Mouse (Mus musculus) embryonic fibroblast, embryonic 13.5 days (primary cell): ENCODE measurements around the gene Rcan2. TPM values are rescaled to one million over a fixed set of nuclear protein-coding genes. Genes with fewer than 3 reads are reported as not detected.

Experiments
- H3K27ac ChIP-seq: 2 replicates; pipeline ENCODE4 v1.5.1; 2012; ENCODE audit warnings: low read length, control low read depth, inconsistent platforms; ENCODE audit not compliant: insufficient read depth
- H3K4me1 ChIP-seq: 2 replicates; pipeline ENCODE4 v1.6.1; 2011; ENCODE audit warnings: low read length; ENCODE audit not compliant: control insufficient read depth, insufficient read depth
- H3K4me3 ChIP-seq: 2 replicates; pipeline ENCODE4 v1.5.1; 2011; ENCODE audit warnings: mild to moderate bottlenecking, control low read depth, low read length; ENCODE audit not compliant: insufficient read depth
- CTCF ChIP-seq: IDR thresholded peaks from 2 replicates; pipeline ENCODE4 v1.5.1; 2011; ENCODE audit warnings: mild to moderate bottlenecking, control low read depth, low read length, moderate library complexity, borderline replicate concordance; ENCODE audit not compliant: insufficient read depth
- POLR2A ChIP-seq: IDR thresholded peaks from 2 replicates; pipeline ENCODE4 v1.6.1; 2011; ENCODE audit warnings: low read depth, mild to moderate bottlenecking, control low read depth, low read length, moderate library complexity
- polyA plus RNA-seq: library from polyadenylated mRNA; stranded (reverse); fragments of >200 nt; gene quantifications from 2 replicates; pipeline ENCODE4 v1.2.4, GENCODE M21; 2011; ENCODE audit warnings: low read depth; ENCODE audit not compliant: missing spikeins, insufficient read length

Rcan2 gene
- 20.4 and 31.5 TPM in 2 replicates for polyA plus RNA-seq

DNA sequence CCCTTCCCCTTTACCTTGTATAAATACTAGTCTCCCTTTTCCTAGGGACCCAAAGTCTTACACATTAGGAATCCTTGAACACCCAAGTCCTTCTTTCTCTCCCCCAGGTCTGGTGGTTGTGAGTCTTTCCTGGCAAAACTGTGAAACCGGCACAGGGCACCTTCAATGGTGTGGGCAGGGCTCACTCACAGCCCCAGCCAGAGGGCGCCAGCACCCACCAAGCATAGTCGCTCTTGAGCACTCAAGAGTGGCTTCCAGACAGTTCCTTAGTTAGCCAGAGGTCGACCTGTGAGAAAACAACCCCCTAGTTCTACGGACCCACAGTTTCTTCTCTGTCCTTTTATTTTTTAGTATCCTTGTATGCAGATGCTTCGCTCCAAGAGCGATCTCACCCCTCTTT is at the start of gene Rcan2:
Rcan2 (plus strand) TSS at position 275 of the 400 bp plus-strand sequence.
- H3K4me3 ChIP-seq, result peak within 1 kb of the TSS; percentile 47

DNA sequence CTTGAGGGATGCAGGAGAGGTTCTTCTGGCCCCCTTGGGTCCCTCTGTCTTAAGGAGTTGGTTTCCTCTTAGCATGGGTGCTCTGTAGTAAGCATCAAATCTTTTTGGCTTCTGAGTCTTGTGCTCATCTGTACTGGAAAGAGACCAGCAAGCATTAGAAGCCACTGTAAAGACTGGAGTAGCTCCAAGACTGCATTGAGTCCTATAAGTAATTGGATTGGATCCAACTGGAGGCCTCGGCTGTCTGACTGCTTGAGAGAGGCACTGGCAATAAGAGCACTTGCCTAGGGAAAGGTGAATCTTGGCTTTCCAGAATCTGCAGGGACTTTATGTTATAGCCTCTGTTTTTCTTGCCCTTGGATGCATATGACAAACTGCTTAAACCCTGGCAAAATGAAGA is 48.3 kb upstream of the Rcan2 start:
- H3K27ac ChIP-seq, result no peak overlapping the region
- no peak overlapping the region for H3K4me3 ChIP-seq
- H3K4me1 ChIP-seq, result peaks cover 5% of the 10 kb centered on the region; the same call in 1 of the 2 replicates
- TF ChIP-seq CTCF (no peak), POLR2A (no peak)

More for the DNA sequence above, at the start of gene Rcan2:
- Histone ChIP-seq H3K4me1 (no peaks in the 10 kb centered on the region), H3K27ac (no peak within 1 kb of the TSS)
- peak; percentile 73 for TF ChIP-seq CTCF
- TF ChIP-seq POLR2A, result no peak

- Histone ChIP-seq H3K4me3 (no peak overlapping the region), H3K27ac (no peak overlapping the region), H3K4me1 (peaks cover 5% of the 10 kb centered on the region)
- TF ChIP-seq POLR2A (no peak), CTCF (no peak)
These were observed 46.5 kb upstream of the Rcan2 start for GRCm38 (mm10) chr17:43754687-43755086.

DNA sequence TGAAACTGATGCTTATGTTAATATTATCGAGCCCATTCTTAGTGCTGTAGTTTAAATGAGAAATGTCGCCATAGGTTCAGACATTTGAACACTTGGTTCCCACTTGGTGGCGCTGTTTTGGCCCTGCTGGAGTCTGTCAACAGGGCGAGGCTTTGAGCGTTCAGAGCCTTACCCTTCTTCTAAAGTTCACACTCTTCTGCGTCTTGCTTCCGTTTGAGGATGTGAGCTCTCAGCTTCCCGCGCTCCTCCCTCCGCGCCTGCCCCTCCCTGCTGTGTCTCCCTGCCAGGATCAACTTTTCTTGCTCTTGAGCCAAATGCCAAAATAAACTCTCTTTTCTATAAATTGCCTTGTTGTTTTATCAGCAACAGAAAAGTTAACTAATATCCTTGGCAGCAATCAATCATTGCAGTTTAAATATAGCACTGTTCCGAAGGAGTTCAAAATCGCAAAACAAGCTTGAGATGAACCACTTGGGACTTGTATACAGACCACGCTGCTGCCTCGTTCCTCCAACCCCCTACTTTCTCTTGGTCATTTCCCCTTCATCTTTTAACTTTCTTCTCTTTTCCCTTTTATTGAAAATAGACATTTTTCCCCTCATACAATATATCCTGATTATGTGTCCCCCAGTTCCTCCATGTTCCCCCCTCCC is 42.4 kb upstream of the Rcan2 start:
- TF ChIP-seq CTCF, result no peak
- no peak for TF ChIP-seq POLR2A
- H3K4me3 ChIP-seq, result no peak overlapping the region
- H3K27ac ChIP-seq, result no peak overlapping the region
- peaks cover 5% of the 10 kb centered on the region for H3K4me1 ChIP-seq

GRCm38 (mm10) chr17:43784531-43784930 is 16.6 kb upstream of the Rcan2 start:
- Histone ChIP-seq H3K4me3 (no peak overlapping the region), H3K4me1 (peaks cover 10% of the 10 kb centered on the region), H3K27ac (peak overlapping the region; percentile 48)
- TF ChIP-seq CTCF (no peak), POLR2A (no peak)

- TF ChIP-seq CTCF (no peak), POLR2A (no peak)
- no peak overlapping the region for H3K27ac ChIP-seq
These were observed 12.9 kb upstream of the Rcan2 start for GRCm38 (mm10) chr17:43788222-43788621.

GRCm38 (mm10) chr17:43789376-43789775 is 11.8 kb upstream of the Rcan2 start:
- H3K4me1 ChIP-seq, result peaks cover 5% of the 10 kb centered on the region
- H3K27ac ChIP-seq, result no peak overlapping the region
- TF ChIP-seq POLR2A (no peak), CTCF (no peak)

More at GRCm38 (mm10) chr17:43788222-43788621, 12.9 kb upstream of the Rcan2 start:
- H3K4me1 ChIP-seq, result peaks cover 10% of the 10 kb centered on the region
- no peak overlapping the region for H3K4me3 ChIP-seq

GRCm38 (mm10) chr17:43791751-43792150 is 9.4 kb upstream of the Rcan2 start:
- Histone ChIP-seq H3K4me1 (no peaks in the 10 kb centered on the region), H3K4me3 (no peak overlapping the region), H3K27ac (no peak overlapping the region)
- TF ChIP-seq POLR2A (no peak), CTCF (no peak)

More at GRCm38 (mm10) chr17:43789376-43789775, 11.8 kb upstream of the Rcan2 start:
- no peak overlapping the region for H3K4me3 ChIP-seq

DNA sequence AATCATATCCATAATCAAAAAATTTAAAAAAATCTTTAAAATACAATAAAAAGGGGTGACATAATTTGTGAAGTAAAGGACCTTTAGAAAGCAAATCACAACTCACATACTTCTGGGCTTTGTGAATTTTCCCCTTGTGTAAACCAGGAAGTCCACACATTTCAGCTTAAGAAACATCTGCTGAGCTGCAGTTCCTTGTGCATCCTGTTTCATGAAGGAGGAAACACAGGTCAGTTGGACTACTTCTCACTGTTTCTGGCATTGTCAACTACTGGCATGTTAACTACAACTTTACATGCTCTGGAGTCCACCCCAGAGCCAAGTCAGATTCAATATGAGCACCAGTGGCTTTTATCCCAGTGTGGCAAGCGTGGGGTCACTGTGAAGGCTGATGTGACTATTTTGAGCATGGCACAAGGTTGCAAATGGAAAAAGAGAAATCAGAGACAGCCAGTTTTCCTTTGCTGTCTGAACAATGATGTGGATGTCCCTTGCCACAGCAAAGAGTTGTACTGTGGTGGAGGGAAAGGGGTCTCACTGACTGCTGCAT is 6.3 kb upstream of the Rcan2 start:
- Histone ChIP-seq H3K4me1 (no peaks in the 10 kb centered on the region), H3K27ac (no peak overlapping the region), H3K4me3 (no peak overlapping the region)
- no peak for TF ChIP-seq POLR2A

- H3K27ac ChIP-seq, result no peak overlapping the region
- no peaks in the 10 kb centered on the region for H3K4me1 ChIP-seq
- peak overlapping the region; percentile 47 for H3K4me3 ChIP-seq
- TF ChIP-seq POLR2A (peak; percentile 27; the same call in 1 of the 2 replicates), CTCF (no peak)
These were observed 633 bp downstream of the Rcan2 start for GRCm38 (mm10) chr17:43801595-43802373.
